Mouse (Mus musculus) myocyte (in vitro differentiated cells): Measurements from ENCODE around the gene Tbx4.

Experiments
- CEBPB ChIP-seq: IDR thresholded peaks from 2 replicates; pipeline ENCODE4 v1.6.1; 2011; ENCODE audit warnings: mild to moderate bottlenecking, moderate library complexity; ENCODE audit not compliant: poor library complexity, insufficient read depth, severe bottlenecking
- E2F4 ChIP-seq: IDR thresholded peaks from one replicate; pipeline ENCODE4 v1.6.1; 2011; ENCODE audit warnings: mild to moderate bottlenecking, control low read depth, moderate library complexity; ENCODE audit not compliant: insufficient read depth
- MAX ChIP-seq: IDR thresholded peaks from one replicate; pipeline ENCODE4 v1.6.1; 2011; ENCODE audit warnings: low read depth, mild to moderate bottlenecking, control low read depth
- MYOD1 ChIP-seq, 3 experiments: IDR thresholded peaks; one replicate each; pipeline ENCODE4 v1.6.1; 2011; ENCODE audit warnings: control low read depth in 2 of 3, low read depth in 2 of 3, mild to moderate bottlenecking in 2 of 3, moderate library complexity in 1 of 3; ENCODE audit not compliant: insufficient read length in 2 of 3, control insufficient read depth in 1 of 3
- MYOG ChIP-seq, 3 experiments: IDR thresholded peaks; one replicate each; pipeline ENCODE4 v1.6.1; 2011; ENCODE audit warnings: control low read depth in 2 of 3, low read depth in 2 of 3, mild to moderate bottlenecking in 2 of 3; ENCODE audit not compliant: insufficient read length in 2 of 3, control insufficient read depth in 1 of 3, insufficient read depth in 1 of 3
- POLR2A ChIP-seq: IDR thresholded peaks from one replicate; pipeline ENCODE4 v1.6.1; 2011; ENCODE audit warnings: low read depth, mild to moderate bottlenecking, control low read depth, moderate library complexity; ENCODE audit not compliant: insufficient read length
- POLR2AphosphoS2 ChIP-seq: IDR thresholded peaks from one replicate; pipeline ENCODE4 v1.6.1; 2011; ENCODE audit warnings: low read depth, control low read depth; ENCODE audit not compliant: insufficient read length
- REST ChIP-seq: IDR thresholded peaks from one replicate; pipeline ENCODE4 v1.6.1; 2011; ENCODE audit warnings: mild to moderate bottlenecking, control low read depth, moderate library complexity; ENCODE audit not compliant: insufficient read depth, insufficient read length
- SRF ChIP-seq: IDR thresholded peaks from one replicate; pipeline ENCODE4 v1.6.1; 2011; ENCODE audit warnings: low read depth; ENCODE audit not compliant: control insufficient read depth, insufficient read length
- TCF12 ChIP-seq: IDR thresholded peaks from one replicate; pipeline ENCODE4 v1.6.1; 2011; ENCODE audit warnings: mild to moderate bottlenecking, control low read depth; ENCODE audit not compliant: poor library complexity, insufficient read depth, severe bottlenecking
- TCF3 ChIP-seq: IDR thresholded peaks from one replicate; pipeline ENCODE4 v1.6.1; 2011; ENCODE audit warnings: low read depth, control low read depth; ENCODE audit not compliant: insufficient read length
- USF1 ChIP-seq: IDR thresholded peaks from one replicate; pipeline ENCODE4 v1.6.1; 2011; ENCODE audit warnings: low read depth, mild to moderate bottlenecking, control low read depth, moderate library complexity

- no peak for TF ChIP-seq MAX
- no peak for TF ChIP-seq MYOG (IDR thresholded peaks at IDR 0.05; ENCODE audit: control insufficient read depth in 1 of 3, insufficient read depth in 1 of 3, insufficient read length in 2 of 3, low read depth in 2 of 3)
- no peak for TF ChIP-seq POLR2A
- no peak for TF ChIP-seq USF1
- no peak for TF ChIP-seq TCF12
- TF ChIP-seq E2F4: no peak
- no peak for TF ChIP-seq SRF
- TF ChIP-seq POLR2AphosphoS2: no peak
- no peak for TF ChIP-seq MYOD1 (IDR thresholded peaks at IDR 0.05; ENCODE audit: control insufficient read depth in 1 of 3, insufficient read length in 2 of 3, low read depth in 2 of 3)
- no peak for TF ChIP-seq CEBPB
- TF ChIP-seq TCF3: no peak
- no peak for TF ChIP-seq REST
Observed at GRCm38 (mm10) chr11:85948765-85949164, 62.5 kb downstream of the Tbx4 start.
